Mouse (Mus musculus): ENCODE data around the gene Tmem143. TPM values are rescaled to one million over a fixed set of nuclear protein-coding genes. Genes with fewer than 3 reads are reported as not detected.
A peak's percentile ranks its signal among the peaks of the same experiment; 100 is the strongest.

Gene Tmem143
- polyA plus RNA-seq, 1 experiment from 2014 or later: 6.8 TPM

- TF ChIP-seq CTCF (IDR thresholded peaks at IDR 0.05; ENCODE audit: low read depth): peak; percentile 11; the same call in 1 of the 2 replicates
- Histone ChIP-seq H3K4me1 (replicated peaks; ENCODE audit: control insufficient read depth, insufficient read depth, low read length) (no peaks in the 10 kb centered on the region), H3K4me2 (replicated peaks; ENCODE audit: low read depth) (no peak overlapping the region), H3K27me3 (replicated peaks; ENCODE audit: control insufficient read depth, insufficient read depth, low read length) (no peaks in the 10 kb centered on the region), H3K27ac (ENCODE audit: low read depth, low read length) (no peak overlapping the region), H3K4me3 (ENCODE audit: low read depth, low read length) (no peak overlapping the region), H3K9me3 (ENCODE audit: control insufficient read depth) (no peaks in the 10 kb centered on the region), H3K9ac (ENCODE audit: low read depth, low read length) (no peak overlapping the region), H3K36me3 (ENCODE audit: control insufficient read depth, insufficient read depth) (peaks cover 86% of the 10 kb centered on the region)
- WGBS: 96% methylated on average over 4 of the region's 4 CpGs
- ATAC-seq: no peak
Observed at GRCm38 (mm10) chr7:45880531-45880930, 16.2 kb upstream of the Tmem143 start.

- Histone ChIP-seq H3K9ac (ENCODE audit: low read depth, low read length) (no peak overlapping the region), H3K4me2 (replicated peaks; ENCODE audit: low read depth) (no peak overlapping the region), H3K36me3 (ENCODE audit: control insufficient read depth, insufficient read depth) (peaks cover 81% of the 10 kb centered on the region), H3K27me3 (replicated peaks; ENCODE audit: control insufficient read depth, insufficient read depth, low read length) (no peaks in the 10 kb centered on the region), H3K4me3 (ENCODE audit: low read depth, low read length) (no peak overlapping the region), H3K27ac (ENCODE audit: low read depth, low read length) (no peak overlapping the region), H3K9me3 (ENCODE audit: control insufficient read depth) (no peaks in the 10 kb centered on the region), H3K4me1 (replicated peaks; ENCODE audit: control insufficient read depth, insufficient read depth, low read length) (no peaks in the 10 kb centered on the region)
- TF ChIP-seq CTCF (IDR thresholded peaks at IDR 0.05; ENCODE audit: low read depth): no peak
- 92% methylated on average over 2 of the region's 2 CpGs for WGBS
- no peak for ATAC-seq
Observed at GRCm38 (mm10) chr7:45881011-45881410, 15.7 kb upstream of the Tmem143 start.

GRCm38 (mm10) chr7:45887246-45887645 lies 9.5 kb upstream of the Tmem143 start:
- TF ChIP-seq CTCF (IDR thresholded peaks at IDR 0.05; ENCODE audit: low read depth): no peak
- Histone ChIP-seq H3K9me3 (ENCODE audit: control insufficient read depth) (no peaks in the 10 kb centered on the region), H3K27me3 (replicated peaks; ENCODE audit: control insufficient read depth, insufficient read depth, low read length) (no peaks in the 10 kb centered on the region), H3K4me1 (replicated peaks; ENCODE audit: control insufficient read depth, insufficient read depth, low read length) (no peaks in the 10 kb centered on the region), H3K27ac (ENCODE audit: low read depth, low read length) (no peak overlapping the region), H3K9ac (ENCODE audit: low read depth, low read length) (no peak overlapping the region), H3K4me3 (ENCODE audit: low read depth, low read length) (no peak overlapping the region), H3K36me3 (ENCODE audit: control insufficient read depth, insufficient read depth) (peaks cover 32% of the 10 kb centered on the region), H3K4me2 (replicated peaks; ENCODE audit: low read depth) (no peak overlapping the region)
- WGBS: 71% methylated on average over 3 of the region's 3 CpGs
- no peak for ATAC-seq

- no peaks in the 10 kb centered on the region for H3K9me3 ChIP-seq (ENCODE audit: control insufficient read depth)
- no peak overlapping the region for H3K4me2 ChIP-seq (replicated peaks; ENCODE audit: low read depth)
- H3K9ac ChIP-seq (ENCODE audit: low read depth, low read length): no peak overlapping the region
- H3K4me3 ChIP-seq (ENCODE audit: low read depth, low read length): no peak overlapping the region
- no peaks in the 10 kb centered on the region for H3K4me1 ChIP-seq (replicated peaks; ENCODE audit: control insufficient read depth, insufficient read depth, low read length)
- 94% methylated on average over 2 of the region's 2 CpGs for WGBS
- no peak overlapping the region for H3K27ac ChIP-seq (ENCODE audit: low read depth, low read length)
- H3K36me3 ChIP-seq (ENCODE audit: control insufficient read depth, insufficient read depth): no peaks in the 10 kb centered on the region
- H3K27me3 ChIP-seq (replicated peaks; ENCODE audit: control insufficient read depth, insufficient read depth, low read length): no peaks in the 10 kb centered on the region
- TF ChIP-seq CTCF (IDR thresholded peaks at IDR 0.05; ENCODE audit: low read depth): no peak
- no peak for ATAC-seq
Observed at GRCm38 (mm10) chr7:45892651-45893050, 4.1 kb upstream of the Tmem143 start.

GRCm38 (mm10) chr7:45895931-45896516 lies 717 bp upstream of the Tmem143 start:
- Histone ChIP-seq H3K9me3 (ENCODE audit: control insufficient read depth) (no peaks in the 10 kb centered on the region), H3K27ac (ENCODE audit: low read depth, low read length) (no peak overlapping the region), H3K4me1 (replicated peaks; ENCODE audit: control insufficient read depth, insufficient read depth, low read length) (no peaks in the 10 kb centered on the region), H3K4me3 (ENCODE audit: low read depth, low read length) (0 out of 2 replicates have a peak overlapping the region, but pooled peaks have one; percentile 39), H3K27me3 (replicated peaks; ENCODE audit: control insufficient read depth, insufficient read depth, low read length) (no peaks in the 10 kb centered on the region), H3K36me3 (ENCODE audit: control insufficient read depth, insufficient read depth) (no peaks in the 10 kb centered on the region), H3K9ac (ENCODE audit: low read depth, low read length) (no peak overlapping the region), H3K4me2 (replicated peaks; ENCODE audit: low read depth) (peak overlapping the region; percentile 64)
- WGBS: 75% methylated on average over 6 of the region's 6 CpGs
- no peak for TF ChIP-seq CTCF (IDR thresholded peaks at IDR 0.05; ENCODE audit: low read depth)
- no peak for ATAC-seq

GRCm38 (mm10) chr7:45897258-45897757 lies 567 bp downstream of the Tmem143 start:
- Histone ChIP-seq H3K27ac (ENCODE audit: low read depth, low read length) (peak overlapping the region; percentile 74), H3K4me1 (replicated peaks; ENCODE audit: control insufficient read depth, insufficient read depth, low read length) (no peaks in the 10 kb centered on the region), H3K9me3 (ENCODE audit: control insufficient read depth) (no peaks in the 10 kb centered on the region), H3K9ac (ENCODE audit: low read depth, low read length) (peak overlapping the region; percentile 40), H3K4me3 (ENCODE audit: low read depth, low read length) (peak overlapping the region; percentile 39), H3K36me3 (ENCODE audit: control insufficient read depth, insufficient read depth) (no peaks in the 10 kb centered on the region), H3K4me2 (replicated peaks; ENCODE audit: low read depth) (peak overlapping the region; percentile 64), H3K27me3 (replicated peaks; ENCODE audit: control insufficient read depth, insufficient read depth, low read length) (no peaks in the 10 kb centered on the region)
- WGBS: 2% methylated on average over 19 of the region's 19 CpGs
- TF ChIP-seq CTCF (IDR thresholded peaks at IDR 0.05; ENCODE audit: low read depth): no peak
- peak; percentile 71 for ATAC-seq
